Mouse (Mus musculus) limb, embryonic 15.5 days (tissue): Measurements from ENCODE around the gene Ccdc151. TPM values are rescaled to one million over a fixed set of nuclear protein-coding genes. Genes with fewer than 3 reads are reported as not detected.

Source experiments
- ATAC-seq: fragments of 200-750 bp; cut with Nextera tagmentation; 2 replicates; pipeline ENCODE4 v1.8.0; 2017; ENCODE audit warnings: low read depth, moderate TSS enrichment; ENCODE audit not compliant: insufficient number of reproducible peaks, low FRiP score, low TSS enrichment
- H3K27ac ChIP-seq: fragments of 300-500 bp; sonication (generic); 2 replicates; pipeline ENCODE4 v1.5.1; 2015; ENCODE audit warnings: moderate library complexity, mild to moderate bottlenecking, inconsistent platforms
- H3K27me3 ChIP-seq: fragments of 300-500 bp; sonication (generic); 2 replicates; pipeline ENCODE4 v1.6.1; 2015; ENCODE audit warnings: inconsistent platforms
- H3K36me3 ChIP-seq: fragments of 300-500 bp; sonication (generic); 2 replicates; pipeline ENCODE4 v1.6.1; 2015; ENCODE audit warnings: inconsistent platforms
- H3K4me1 ChIP-seq: fragments of 300-500 bp; sonication (generic); 2 replicates; pipeline ENCODE4 v1.6.1; 2015; ENCODE audit warnings: inconsistent platforms
- H3K4me2 ChIP-seq: fragments of 300-500 bp; sonication (generic); 2 replicates; pipeline ENCODE4 v1.6.1; 2015; ENCODE audit warnings: mild to moderate bottlenecking, inconsistent platforms
- H3K4me3 ChIP-seq: fragments of 300-500 bp; sonication (generic); 2 replicates; pipeline ENCODE4 v1.5.1; 2015; ENCODE audit warnings: mild to moderate bottlenecking, inconsistent platforms
- H3K9ac ChIP-seq: fragments of 300-500 bp; sonication (generic); 2 replicates; pipeline ENCODE4 v1.6.1; 2015; ENCODE audit warnings: inconsistent platforms
- H3K9me3 ChIP-seq: fragments of 300-500 bp; sonication (generic); 2 replicates; pipeline ENCODE4 v1.6.1; 2016; ENCODE audit warnings: inconsistent platforms
- WGBS: fragments of 180-500 bp; shearing (Covaris S2); methylation state at CpG from one replicate; pipeline ENCODE4 v1.1.7; 2015; 5-methylcytosine and 5-hydroxymethylcytosine counted together
- polyA plus RNA-seq: library from polyadenylated mRNA; unstranded; fragments of >200 nt; fragmentation: Nextera tagmentation; extraction: Ambion mirVana; gene quantifications from 2 replicates; pipeline ENCODE4 v1.2.1, GENCODE M21; 2015

Ccdc151 gene
- polyA plus RNA-seq, 1 experiment from 2014 or later = 0.58 TPM

- no peak overlapping the region for H3K9ac ChIP-seq
- no peaks in the 10 kb centered on the region for H3K36me3 ChIP-seq
- no peaks in the 10 kb centered on the region for H3K27me3 ChIP-seq
- H3K4me2 ChIP-seq = no peak overlapping the region
- no peak overlapping the region for H3K27ac ChIP-seq
- no peaks in the 10 kb centered on the region for H3K4me1 ChIP-seq
- H3K9me3 ChIP-seq = no peaks in the 10 kb centered on the region
- H3K4me3 ChIP-seq = no peak overlapping the region
- 67% methylated on average over 7 of the region's 7 CpGs for WGBS
- ATAC-seq = no peak
These were observed 26.0 kb upstream of the Ccdc151 start for GRCm38 (mm10) chr9:22028467-22028866.

GRCm38 (mm10) chr9:22024592-22024991, 22.2 kb upstream of the Ccdc151 start:
- Histone ChIP-seq H3K9me3 (no peaks in the 10 kb centered on the region), H3K27ac (no peak overlapping the region), H3K4me3 (no peak overlapping the region), H3K4me2 (no peak overlapping the region), H3K36me3 (no peaks in the 10 kb centered on the region), H3K9ac (no peak overlapping the region), H3K27me3 (0 out of 2 replicates have a peak, but pooled peaks cover 3% of the 10 kb centered on the region), H3K4me1 (no peaks in the 10 kb centered on the region)
- 51% methylated on average over 8 of the region's 8 CpGs for WGBS
- no peak for ATAC-seq

- peaks cover 24% of the 10 kb centered on the region for H3K36me3 ChIP-seq
- H3K4me1 ChIP-seq = no peaks in the 10 kb centered on the region
- H3K9me3 ChIP-seq = no peaks in the 10 kb centered on the region
- ATAC-seq = no peak
- no peak overlapping the region for H3K4me2 ChIP-seq
- no peak overlapping the region for H3K27ac ChIP-seq
- H3K4me3 ChIP-seq = no peak overlapping the region
- H3K9ac ChIP-seq = no peak overlapping the region
- WGBS = 80% methylated on average over 7 of the region's 7 CpGs
- H3K27me3 ChIP-seq = no peaks in the 10 kb centered on the region
These were observed 14.9 kb upstream of the Ccdc151 start for GRCm38 (mm10) chr9:22017208-22017825.

GRCm38 (mm10) chr9:22016245-22016644, 13.8 kb upstream of the Ccdc151 start:
- Histone ChIP-seq H3K27me3 (no peaks in the 10 kb centered on the region), H3K4me2 (no peak overlapping the region), H3K27ac (no peak overlapping the region), H3K4me1 (no peaks in the 10 kb centered on the region), H3K9me3 (no peaks in the 10 kb centered on the region), H3K9ac (no peak overlapping the region), H3K36me3 (peaks cover 35% of the 10 kb centered on the region), H3K4me3 (no peak overlapping the region)
- no peak for ATAC-seq
- WGBS = 63% methylated on average over 10 of the region's 10 CpGs

GRCm38 (mm10) chr9:22012731-22013130, 10.3 kb upstream of the Ccdc151 start:
- WGBS = 90% methylated on average over 13 of the region's 13 CpGs
- Histone ChIP-seq H3K27ac (no peak overlapping the region), H3K4me3 (no peak overlapping the region), H3K36me3 (peaks cover 70% of the 10 kb centered on the region), H3K4me1 (no peaks in the 10 kb centered on the region), H3K4me2 (no peak overlapping the region), H3K9ac (no peak overlapping the region), H3K9me3 (no peaks in the 10 kb centered on the region), H3K27me3 (no peaks in the 10 kb centered on the region)
- ATAC-seq = no peak

GRCm38 (mm10) chr9:22011055-22011454, 8.6 kb upstream of the Ccdc151 start:
- no peak for ATAC-seq
- Histone ChIP-seq H3K4me1 (no peaks in the 10 kb centered on the region), H3K27me3 (no peaks in the 10 kb centered on the region), H3K4me2 (no peak overlapping the region), H3K4me3 (no peak overlapping the region), H3K9me3 (no peaks in the 10 kb centered on the region), H3K27ac (no peak overlapping the region), H3K9ac (no peak overlapping the region), H3K36me3 (peaks cover 87% of the 10 kb centered on the region)
- 85% methylated on average over 5 of the region's 5 CpGs for WGBS

- H3K4me1 ChIP-seq = peaks cover 26% of the 10 kb centered on the region
- H3K4me2 ChIP-seq = no peak overlapping the region
- no peak for ATAC-seq
- 87% methylated on average over 12 of the region's 12 CpGs for WGBS
- H3K36me3 ChIP-seq = peaks cover 53% of the 10 kb centered on the region
- no peak overlapping the region for H3K27ac ChIP-seq
- H3K4me3 ChIP-seq = no peak overlapping the region
- H3K9ac ChIP-seq = no peak overlapping the region
- H3K9me3 ChIP-seq = no peaks in the 10 kb centered on the region
- no peaks in the 10 kb centered on the region for H3K27me3 ChIP-seq
These were observed 2.1 kb upstream of the Ccdc151 start for GRCm38 (mm10) chr9:22004546-22004945.

- no peaks in the 10 kb centered on the region for H3K27me3 ChIP-seq
- H3K4me1 ChIP-seq = peaks cover 26% of the 10 kb centered on the region
- peaks cover 40% of the 10 kb centered on the region for H3K36me3 ChIP-seq
- no peak for ATAC-seq
- H3K4me3 ChIP-seq = peak overlapping the region; percentile 56
- H3K9ac ChIP-seq = peak overlapping the region; percentile 38
- H3K4me2 ChIP-seq = peak overlapping the region; percentile 83
- peak overlapping the region; percentile 71 for H3K27ac ChIP-seq
- H3K9me3 ChIP-seq = no peaks in the 10 kb centered on the region
- WGBS = under 1% methylated on average over 18 of the region's 18 CpGs
These were observed 725 bp upstream of the Ccdc151 start for GRCm38 (mm10) chr9:22003163-22003554.

GRCm38 (mm10) chr9:22001633-22002032, 801 bp downstream of the Ccdc151 start:
- Histone ChIP-seq H3K4me2 (no peak overlapping the region), H3K4me1 (peaks cover 26% of the 10 kb centered on the region), H3K9me3 (no peaks in the 10 kb centered on the region), H3K36me3 (peaks cover 24% of the 10 kb centered on the region), H3K27ac (no peak overlapping the region), H3K4me3 (no peak overlapping the region), H3K9ac (no peak overlapping the region), H3K27me3 (no peaks in the 10 kb centered on the region; the same call in 1 of the 2 replicates)
- WGBS = 90% methylated on average over 4 of the region's 4 CpGs
- no peak for ATAC-seq

- H3K4me3 ChIP-seq = no peak overlapping the region
- H3K27me3 ChIP-seq = no peaks in the 10 kb centered on the region; the same call in 1 of the 2 replicates
- H3K27ac ChIP-seq = no peak overlapping the region
- 89% methylated on average over 6 of the region's 6 CpGs for WGBS
- H3K36me3 ChIP-seq = peaks cover 11% of the 10 kb centered on the region
- H3K4me2 ChIP-seq = no peak overlapping the region
- no peaks in the 10 kb centered on the region for H3K9me3 ChIP-seq
- H3K9ac ChIP-seq = no peak overlapping the region
- H3K4me1 ChIP-seq = peaks cover 24% of the 10 kb centered on the region
- ATAC-seq = no peak
These were observed 2.1 kb downstream of the Ccdc151 start for GRCm38 (mm10) chr9:22000296-22000695.

GRCm38 (mm10) chr9:21996178-21996867, 6.1 kb downstream of the Ccdc151 start:
- Histone ChIP-seq H3K9me3 (no peaks in the 10 kb centered on the region), H3K4me3 (no peak overlapping the region), H3K27ac (no peak overlapping the region), H3K27me3 (peaks cover 22% of the 10 kb centered on the region), H3K9ac (no peak overlapping the region), H3K36me3 (no peaks in the 10 kb centered on the region), H3K4me1 (no peaks in the 10 kb centered on the region), H3K4me2 (no peak overlapping the region)
- 82% methylated on average over 3 of the region's 3 CpGs for WGBS
- no peak for ATAC-seq

- H3K4me1 ChIP-seq = peaks cover 25% of the 10 kb centered on the region
- no peak overlapping the region for H3K4me2 ChIP-seq
- no peak overlapping the region for H3K27ac ChIP-seq
- no peak for ATAC-seq
- peaks cover 63% of the 10 kb centered on the region for H3K27me3 ChIP-seq
- no peaks in the 10 kb centered on the region for H3K9me3 ChIP-seq
- no peaks in the 10 kb centered on the region for H3K36me3 ChIP-seq
- WGBS = 75% methylated on average over 4 of the region's 4 CpGs
- no peak overlapping the region for H3K9ac ChIP-seq
- no peak overlapping the region for H3K4me3 ChIP-seq
These were observed 10.2 kb downstream of the Ccdc151 start for GRCm38 (mm10) chr9:21992227-21992626.
